Mouse (Mus musculus) kidney, embryonic 15.5 days (tissue): ENCODE measurements around the gene Gm5039. TPM values are rescaled to one million over a fixed set of nuclear protein-coding genes. Genes with fewer than 3 reads are reported as not detected.
A peak's percentile ranks its signal among the peaks of the same experiment; 100 is the strongest.
"Not testable (repeated sequence)": the region's sequence is repeated elsewhere in the genome, so short reads cannot be mapped to it uniquely, and the experiment has no call there.

Source experiments
- ATAC-seq: fragments of 200-750 bp; cut with Nextera tagmentation; replicated peaks from 2 replicates; pipeline ENCODE4 v1.8.0; 2017; ENCODE audit warnings: moderate TSS enrichment; ENCODE audit not compliant: low FRiP score
- H3K27ac ChIP-seq: fragments of 300-500 bp; sonication (generic); 2 replicates; pipeline ENCODE4 v1.5.1; 2015; ENCODE audit warnings: mild to moderate bottlenecking, inconsistent platforms
- H3K27me3 ChIP-seq: fragments of 300-500 bp; sonication (generic); 2 replicates; pipeline ENCODE4 v1.6.1; 2015; ENCODE audit warnings: inconsistent platforms
- H3K36me3 ChIP-seq: fragments of 300-500 bp; sonication (generic); 2 replicates; pipeline ENCODE4 v1.6.1; 2015; ENCODE audit warnings: inconsistent platforms
- H3K4me1 ChIP-seq: fragments of 300-500 bp; sonication (generic); 2 replicates; pipeline ENCODE4 v1.6.1; 2015; ENCODE audit warnings: inconsistent platforms
- H3K4me2 ChIP-seq: fragments of 300-500 bp; sonication (generic); 2 replicates; pipeline ENCODE4 v1.6.1; 2015; ENCODE audit warnings: moderate library complexity, mild to moderate bottlenecking, inconsistent platforms
- H3K4me3 ChIP-seq: fragments of 300-500 bp; sonication (generic); replicated peaks from 2 replicates; pipeline ENCODE4 v1.5.1; 2015; ENCODE audit warnings: mild to moderate bottlenecking, inconsistent platforms
- H3K9ac ChIP-seq: fragments of 300-500 bp; sonication (generic); 2 replicates; pipeline ENCODE4 v1.6.1; 2015; ENCODE audit warnings: mild to moderate bottlenecking, inconsistent platforms
- H3K9me3 ChIP-seq: fragments of 300-500 bp; sonication (generic); replicated peaks from 2 replicates; pipeline ENCODE4 v1.6.1; 2016; ENCODE audit warnings: inconsistent platforms
- WGBS: fragments of 180-500 bp; shearing (Covaris S2); methylation state at CpG from one replicate; pipeline ENCODE4 v1.1.7; 2015; ENCODE audit warnings: mixed read lengths; 5-methylcytosine and 5-hydroxymethylcytosine counted together
- polyA plus RNA-seq: library from polyadenylated mRNA; unstranded; fragments of >200 nt; fragmentation: Nextera tagmentation; extraction: Ambion mirVana; gene quantifications from 2 replicates; pipeline ENCODE4 v1.2.1, GENCODE M21; 2015

Gm5039 gene
- not detected in 2 replicates for polyA plus RNA-seq

DNA sequence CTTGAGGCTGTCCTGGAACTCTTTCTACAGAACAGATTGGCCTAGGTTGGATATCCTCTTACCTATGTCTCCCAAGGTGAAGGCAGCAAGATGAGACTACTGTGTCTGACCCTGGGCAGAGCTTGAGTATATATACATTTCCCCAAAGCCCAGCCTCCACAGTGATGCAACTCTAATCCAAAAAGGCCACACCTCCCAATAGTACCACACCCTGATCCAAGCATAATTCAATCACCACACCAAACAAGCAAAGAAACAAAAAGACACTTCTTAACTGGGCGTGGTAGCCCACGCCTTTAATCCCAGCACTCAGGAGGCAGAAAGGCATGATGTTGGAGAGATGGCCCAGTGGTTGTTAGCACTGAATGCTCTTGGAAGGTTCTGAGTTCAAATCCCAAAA lies at the start of gene Gm5039:
Gm5039 (minus strand) TSS at position 101 of the 400 bp plus-strand sequence.
- not testable (repeated sequence) for H3K27me3 ChIP-seq, H3K4me2 ChIP-seq
- WGBS: 89% methylated on average over 2 of the region's 2 CpGs

GRCm38 (mm10) chr12:88372018-88372417 lies 48.2 kb upstream of the Gm5039 start:
- Histone ChIP-seq H3K36me3 (no peaks in the 10 kb centered on the region; the same call in 1 of the 2 replicates), H3K9me3 (no peaks in the 10 kb centered on the region), H3K4me3 (no peak overlapping the region), H3K27ac (no peak overlapping the region), H3K4me1 (no peaks in the 10 kb centered on the region), H3K9ac (no peak overlapping the region), H3K4me2 (no peak overlapping the region), H3K27me3 (no peaks in the 10 kb centered on the region)
- no peak for ATAC-seq
- 53% methylated on average over 5 of the region's 5 CpGs for WGBS

More for the DNA sequence above, at the start of gene Gm5039:
- H3K9ac ChIP-seq, H3K9me3 ChIP-seq, H3K4me3 ChIP-seq, H3K27ac ChIP-seq, H3K36me3 ChIP-seq, ATAC-seq, H3K4me1 ChIP-seq: not testable (repeated sequence)

DNA sequence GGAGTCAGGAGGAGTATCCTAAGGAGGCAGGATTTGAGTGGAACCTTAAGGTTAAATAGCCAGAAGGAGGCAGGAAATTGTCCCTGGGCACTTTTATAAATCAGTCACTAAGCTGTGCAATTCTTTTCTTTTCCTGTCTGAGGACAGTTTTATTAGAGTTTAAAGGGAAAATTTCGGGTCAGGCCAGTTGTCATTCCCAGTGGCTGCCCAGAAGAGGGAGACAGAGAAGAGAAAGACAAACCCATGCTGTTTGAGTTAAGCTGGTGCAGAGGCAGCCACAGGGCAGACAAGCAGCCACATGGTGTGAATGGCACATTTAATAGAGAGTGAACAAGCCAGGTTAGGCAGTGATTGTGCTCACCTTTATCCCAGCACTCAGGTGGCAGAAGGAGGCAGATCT lies 46.5 kb upstream of the Gm5039 start:
- H3K36me3 ChIP-seq, H3K27me3 ChIP-seq, H3K4me1 ChIP-seq, H3K27ac ChIP-seq, H3K9me3 ChIP-seq, ATAC-seq, H3K9ac ChIP-seq, H3K4me3 ChIP-seq, H3K4me2 ChIP-seq: not testable (repeated sequence)
- WGBS: 0% methylated on average over 1 of the region's 1 CpGs

DNA sequence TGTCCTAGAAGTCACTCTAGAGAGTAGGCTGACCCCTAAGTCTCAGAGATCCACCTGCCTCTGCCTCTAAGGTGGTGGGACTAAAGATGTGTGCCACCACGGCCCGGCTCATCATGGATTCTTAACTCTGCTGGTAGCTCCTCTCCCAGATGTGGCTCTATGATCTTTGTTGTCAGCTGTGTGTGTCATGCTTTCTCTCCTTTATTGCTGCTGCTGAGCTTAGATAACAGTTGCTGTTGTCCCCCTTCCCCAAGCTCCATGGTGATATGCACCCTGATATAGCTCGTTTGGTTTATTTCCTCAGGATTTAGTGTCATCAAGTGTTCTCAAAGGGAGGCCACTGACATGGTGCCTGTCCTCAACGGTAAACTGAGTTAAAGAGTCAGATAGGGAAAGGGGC lies 45.9 kb upstream of the Gm5039 start:
- H3K4me3 ChIP-seq, H3K4me2 ChIP-seq, H3K9ac ChIP-seq, H3K36me3 ChIP-seq, ATAC-seq, H3K27me3 ChIP-seq, H3K9me3 ChIP-seq, H3K27ac ChIP-seq, H3K4me1 ChIP-seq: not testable (repeated sequence)
- WGBS: 52% methylated on average over 4 of the region's 4 CpGs

- H3K9ac ChIP-seq: no peak overlapping the region
- H3K4me2 ChIP-seq: no peak overlapping the region
- no peak overlapping the region for H3K27ac ChIP-seq
- H3K4me1 ChIP-seq: no peaks in the 10 kb centered on the region
- 74% methylated on average over 4 of the region's 4 CpGs for WGBS
- ATAC-seq: no peak
- no peaks in the 10 kb centered on the region; the same call in 1 of the 2 replicates for H3K36me3 ChIP-seq
- H3K9me3 ChIP-seq: no peaks in the 10 kb centered on the region
- no peak overlapping the region for H3K4me3 ChIP-seq
- no peaks in the 10 kb centered on the region for H3K27me3 ChIP-seq
These were observed 44.8 kb upstream of the Gm5039 start for GRCm38 (mm10) chr12:88368618-88369017.

- H3K27ac ChIP-seq: no peak overlapping the region
- no peak overlapping the region for H3K4me2 ChIP-seq
- no peak overlapping the region for H3K4me3 ChIP-seq
- no peak for ATAC-seq
- H3K4me1 ChIP-seq: no peaks in the 10 kb centered on the region
- no peaks in the 10 kb centered on the region for H3K9me3 ChIP-seq
- H3K36me3 ChIP-seq: no peaks in the 10 kb centered on the region; the same call in 1 of the 2 replicates
- no peak overlapping the region for H3K9ac ChIP-seq
- H3K27me3 ChIP-seq: no peaks in the 10 kb centered on the region
- 86% methylated on average over 4 of the region's 4 CpGs for WGBS
These were observed 43.8 kb upstream of the Gm5039 start for GRCm38 (mm10) chr12:88367673-88368072.

GRCm38 (mm10) chr12:88361120-88361445 lies 37.3 kb upstream of the Gm5039 start:
- Histone ChIP-seq H3K36me3 (no peaks in the 10 kb centered on the region), H3K4me3 (peak overlapping the region; percentile 82), H3K4me1 (peaks cover 5% of the 10 kb centered on the region; the same call in 1 of the 2 replicates), H3K9me3 (no peaks in the 10 kb centered on the region), H3K4me2 (peak overlapping the region; percentile 87), H3K27ac (peak overlapping the region; percentile 85; the same call in 1 of the 2 replicates), H3K9ac (peak overlapping the region; percentile 63), H3K27me3 (no peaks in the 10 kb centered on the region)
- 47% methylated on average over 9 of the region's 9 CpGs for WGBS
- no peak for ATAC-seq

DNA sequence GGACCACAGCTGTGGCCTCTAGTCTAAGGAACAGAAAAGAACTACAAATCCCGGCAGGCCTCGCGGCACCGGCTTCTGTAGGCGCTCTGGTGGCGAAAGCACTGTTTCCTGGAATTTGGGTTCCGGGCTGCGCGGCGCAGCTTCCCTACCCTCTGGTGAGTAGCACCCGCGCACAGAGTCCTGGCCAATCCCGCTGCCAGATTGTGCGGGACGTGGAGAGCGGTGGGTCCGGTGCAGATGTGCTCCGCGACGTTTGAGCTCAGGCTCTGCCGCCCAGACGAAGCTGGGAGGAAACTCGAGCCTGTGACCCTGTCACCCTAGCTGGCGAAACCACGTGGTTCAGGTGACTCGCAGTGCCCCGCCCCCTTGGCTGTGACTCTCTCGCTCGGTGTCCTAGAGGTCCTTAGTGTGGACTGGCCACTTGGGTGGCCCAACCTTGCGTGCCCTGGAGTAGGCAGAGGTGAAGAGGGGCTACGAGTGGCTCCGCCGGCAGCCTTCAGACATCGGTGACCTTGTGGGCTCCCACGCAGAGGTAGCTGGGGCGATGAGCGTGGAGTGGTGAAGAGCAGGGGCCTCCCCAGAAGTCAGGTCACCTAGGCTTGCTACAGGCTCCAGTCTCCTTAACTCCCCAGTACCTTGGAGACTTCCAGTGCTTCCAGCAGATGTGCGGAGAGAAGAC lies 36.8 kb upstream of the Gm5039 start, which contains the start of gene Adck1:
Adck1 (plus strand) TSS at position 114 of the 679 bp plus-strand sequence.
- peak within 1 kb of the TSS; percentile 87 for H3K4me2 ChIP-seq
- peak within 1 kb of the TSS; percentile 85 for H3K27ac ChIP-seq
- ATAC-seq: peak; percentile 98
- peak within 1 kb of the TSS; percentile 63 for H3K9ac ChIP-seq
- H3K9me3 ChIP-seq: no peaks in the 10 kb centered on the region
- peak within 1 kb of the TSS; percentile 82 for H3K4me3 ChIP-seq
- peaks cover 5% of the 10 kb centered on the region; the same call in 1 of the 2 replicates for H3K4me1 ChIP-seq
- H3K27me3 ChIP-seq: no peaks in the 10 kb centered on the region
- under 1% methylated on average over 38 of the region's 38 CpGs for WGBS
- no peaks in the 10 kb centered on the region for H3K36me3 ChIP-seq

GRCm38 (mm10) chr12:88354182-88354702 lies 30.4 kb upstream of the Gm5039 start:
- 17% methylated on average over 41 of the region's 41 CpGs for WGBS
- H3K4me2 ChIP-seq: peak overlapping the region; percentile 64
- H3K36me3 ChIP-seq: no peaks in the 10 kb centered on the region
- H3K9ac ChIP-seq: peak overlapping the region; percentile 18; the same call in 1 of the 2 replicates
- peak overlapping the region; percentile 41 for H3K4me3 ChIP-seq
- no peak overlapping the region for H3K27ac ChIP-seq
- H3K27me3 ChIP-seq: no peaks in the 10 kb centered on the region
- H3K4me1 ChIP-seq: peaks cover 4% of the 10 kb centered on the region; the same call in 1 of the 2 replicates
- H3K9me3 ChIP-seq: no peaks in the 10 kb centered on the region
- peak; percentile 66; the same call in 1 of the 2 replicates for ATAC-seq

DNA sequence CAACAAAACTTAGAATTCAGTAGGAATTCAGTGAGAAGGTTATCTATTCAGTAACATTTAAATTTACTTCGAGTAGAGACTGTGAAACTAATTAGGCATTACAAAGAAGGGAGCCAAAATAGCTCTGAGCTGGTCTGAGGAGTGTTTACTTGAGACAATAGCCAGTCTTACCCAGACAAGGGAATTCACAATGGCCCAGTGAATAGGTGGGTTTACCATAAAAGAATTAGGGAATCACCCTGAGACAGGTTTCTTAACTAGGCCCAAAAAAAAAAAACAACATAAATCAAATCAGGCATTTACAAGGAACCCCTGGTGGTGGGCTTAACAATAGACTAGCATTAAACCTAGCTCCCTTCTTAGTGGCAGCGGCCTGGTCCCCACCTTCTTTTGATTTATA lies 17.5 kb upstream of the Gm5039 start:
- not testable (repeated sequence) for H3K4me2 ChIP-seq, H3K27me3 ChIP-seq, H3K36me3 ChIP-seq, H3K4me3 ChIP-seq, H3K4me1 ChIP-seq, H3K9ac ChIP-seq, ATAC-seq, H3K9me3 ChIP-seq, H3K27ac ChIP-seq
- 52% methylated on average over 2 of the region's 2 CpGs for WGBS

GRCm38 (mm10) chr12:88336662-88337413 lies 13.0 kb upstream of the Gm5039 start:
- H3K4me3 ChIP-seq, H3K9ac ChIP-seq, H3K27ac ChIP-seq, H3K9me3 ChIP-seq, H3K4me2 ChIP-seq, ATAC-seq, H3K27me3 ChIP-seq, H3K4me1 ChIP-seq, H3K36me3 ChIP-seq: not testable (repeated sequence)
- 65% methylated on average over 4 of the region's 4 CpGs for WGBS

DNA sequence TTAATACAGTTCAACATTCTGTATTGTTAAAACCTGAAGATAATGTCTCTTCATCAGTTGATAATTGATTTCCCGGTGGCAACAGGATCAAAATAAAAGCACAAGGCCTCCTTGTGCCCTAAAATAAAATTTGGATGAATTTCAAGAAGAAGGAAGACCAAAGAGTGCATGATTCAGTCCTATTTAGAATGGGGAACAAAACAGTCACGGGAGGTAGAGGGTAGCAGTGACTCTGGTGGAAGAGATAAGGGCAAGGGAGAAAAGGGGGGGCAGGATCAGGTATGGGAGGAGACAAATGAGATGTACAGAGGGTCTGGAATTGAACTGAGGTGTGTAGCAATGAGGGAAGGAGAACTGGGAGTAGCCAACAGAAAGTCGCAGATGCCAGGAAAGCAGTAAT lies 9.3 kb downstream of the Gm5039 start:
- no peak overlapping the region for H3K27ac ChIP-seq
- no peaks in the 10 kb centered on the region for H3K36me3 ChIP-seq
- H3K9me3 ChIP-seq: no peaks in the 10 kb centered on the region
- H3K9ac ChIP-seq: no peak overlapping the region
- no peaks in the 10 kb centered on the region for H3K27me3 ChIP-seq
- no peaks in the 10 kb centered on the region for H3K4me1 ChIP-seq
- H3K4me2 ChIP-seq: no peak overlapping the region
- WGBS: 85% methylated on average over 3 of the region's 3 CpGs
- no peak overlapping the region for H3K4me3 ChIP-seq
- no peak for ATAC-seq
